In genomic region chr1:192852047-192852446, GRCm38 (mm10) we compare ENCODE assay signal across 8 mouse cellular contexts. TPM values are rescaled to one million over a fixed set of nuclear protein-coding genes. Genes with fewer than 3 reads are reported as not detected.
DNase-seq lines count a peak whose midpoint lies in the region; ATAC-seq lines count a peak whose summit lies in the region.

No protein-coding gene starts in this region.

- no peak for DNase-seq in heart, postnatal 25 days (ENCODE audit: low spot score)
- no peak for DNase-seq in embryonic facial prominence, embryonic 10.5 days (ENCODE audit: low spot score)
- no peak for DNase-seq in forebrain, embryonic 14.5 days (ENCODE audit: low spot score)
- DNase-seq in thymus, postnatal 25 days, result no peak
- no peak for DNase-seq in frontal cortex, adult 2 months (ENCODE audit: extremely low spot score in 1 of 2, low spot score in 1 of 2)
- DNase-seq in gastrocnemius, postnatal 10 days, result no peak

- no peaks in the 10 kb centered on the region for H3K9me3 ChIP-seq in heart, embryonic 14.5 days (ENCODE audit: control insufficient read depth, low read length)
- H3K9me3 ChIP-seq in embryonic facial prominence, embryonic 10.5 days, result no peaks in the 10 kb centered on the region
- H3K9me3 ChIP-seq in forebrain, embryonic 14.5 days (replicated peaks; ENCODE audit: control insufficient read depth, low read length), result no peaks in the 10 kb centered on the region
- no peaks in the 10 kb centered on the region for H3K9me3 ChIP-seq in limb, embryonic 15.5 days

- peaks cover 15 to 18% of the 10 kb centered on the region in 2 experiments for H3K4me1 ChIP-seq in heart, embryonic 14.5 days (ENCODE audit: control insufficient read depth in 2 of 2, insufficient read depth in 2 of 2, low read length in 2 of 2)
- peaks cover 73% of the 10 kb centered on the region for H3K4me1 ChIP-seq in embryonic facial prominence, embryonic 10.5 days
- peaks cover 47% of the 10 kb centered on the region for H3K4me1 ChIP-seq in forebrain, embryonic 14.5 days (ENCODE audit: control insufficient read depth, insufficient read depth, low read length)
- H3K4me1 ChIP-seq in limb, embryonic 15.5 days, result peaks cover 55% of the 10 kb centered on the region

- intact Hi-C loops in heart, postnatal 25 days (cut with DNase I), result loop anchor here (5.0 kb wide), 1 partner anchor 65 kb away; no protein-coding TSS in a partner anchor

- 0 out of 2 replicates have a peak overlapping the region, but pooled peaks have one; percentile 23 for H3K9ac ChIP-seq in heart, embryonic 14.5 days (ENCODE audit: low read length)
- peak overlapping the region; percentile 5; the same call in 1 of the 2 replicates for H3K9ac ChIP-seq in forebrain, embryonic 14.5 days (ENCODE audit: low read length)
- H3K9ac ChIP-seq in limb, embryonic 15.5 days, result no peak overlapping the region

- H3K36me3 ChIP-seq in heart, embryonic 14.5 days (ENCODE audit: control insufficient read depth, insufficient read depth, low read length), result peaks cover 23% of the 10 kb centered on the region
- H3K36me3 ChIP-seq in embryonic facial prominence, embryonic 10.5 days (replicated peaks), result peaks cover 37% of the 10 kb centered on the region
- peaks cover 25% of the 10 kb centered on the region for H3K36me3 ChIP-seq in forebrain, embryonic 14.5 days (ENCODE audit: control insufficient read depth, insufficient read depth, low read length)
- peaks cover 32% of the 10 kb centered on the region for H3K36me3 ChIP-seq in limb, embryonic 15.5 days

- no peak for ATAC-seq in heart, embryonic 14.5 days (ENCODE audit: insufficient number of reproducible peaks, insufficient read depth, low FRiP score, low read depth)
- ATAC-seq in forebrain, embryonic 14.5 days, result no peak
- ATAC-seq in limb, embryonic 15.5 days (ENCODE audit: insufficient number of reproducible peaks, low FRiP score, low TSS enrichment, low read depth), result no peak

- H3K27ac ChIP-seq in heart, embryonic 14.5 days (replicated peaks in 1 of 2; ENCODE audit: control insufficient read depth in 1 of 2, insufficient read depth in 1 of 2, low read depth in 2 of 2, low read length in 2 of 2), result peak overlapping the region; percentile 69 to 78
- peak overlapping the region; percentile 79 for H3K27ac ChIP-seq in embryonic facial prominence, embryonic 10.5 days (replicated peaks)
- H3K27ac ChIP-seq in forebrain, embryonic 14.5 days (ENCODE audit: low read depth, low read length), result peak overlapping the region; percentile 10; the same call in 1 of the 2 replicates
- peak overlapping the region; percentile 99 for H3K27ac ChIP-seq in limb, embryonic 15.5 days

- H3K4me3 ChIP-seq in heart, embryonic 14.5 days (ENCODE audit: control insufficient read depth in 1 of 2, insufficient read depth in 1 of 2, low read depth in 1 of 2, low read length in 2 of 2), result no peak overlapping the region
- H3K4me3 ChIP-seq in embryonic facial prominence, embryonic 10.5 days, result peak overlapping the region; percentile 94
- H3K4me3 ChIP-seq in forebrain, embryonic 14.5 days (ENCODE audit: low read depth, low read length), result no peak overlapping the region
- peak overlapping the region; percentile 92 for H3K4me3 ChIP-seq in limb, embryonic 15.5 days

- H3K4me2 ChIP-seq in heart, embryonic 14.5 days (ENCODE audit: low read length), result peak overlapping the region; percentile 99
- H3K4me2 ChIP-seq in forebrain, embryonic 14.5 days (ENCODE audit: low read length), result peak overlapping the region; percentile 43
- peak overlapping the region; percentile 68 for H3K4me2 ChIP-seq in limb, embryonic 15.5 days

- H3K27me3 ChIP-seq in heart, embryonic 14.5 days (ENCODE audit: control insufficient read depth, insufficient read depth, low read length), result peaks cover 16% of the 10 kb centered on the region; the same call in 1 of the 2 replicates
- peaks cover 83% of the 10 kb centered on the region for H3K27me3 ChIP-seq in embryonic facial prominence, embryonic 10.5 days (replicated peaks; ENCODE audit: low read depth, poor library complexity, severe bottlenecking)
- 0 out of 2 replicates have a peak, but pooled peaks cover 3% of the 10 kb centered on the region for H3K27me3 ChIP-seq in forebrain, embryonic 14.5 days (replicated peaks; ENCODE audit: control insufficient read depth, insufficient read depth, low read length)
- H3K27me3 ChIP-seq in limb, embryonic 15.5 days, result no peaks in the 10 kb centered on the region

RNA-seq across cellular contexts. Expression of gene Sertad4, which starts 3.5 kb away (rescaled TPM):
- 14.8 and 17.0 TPM in 2 replicates for polyA plus RNA-seq in heart, embryonic 14.5 days (2014; fragmentation: Nextera tagmentation; extraction: Ambion mirVana)
- total RNA-seq in heart, postnatal 25 days (2021), result 1 to 10 TPM; 3.9 to 5.7 TPM
- polyA plus RNA-seq in embryonic facial prominence, embryonic 10.5 days (2016; fragmentation: Nextera tagmentation; extraction: Ambion mirVana), result 23.6 and 33.4 TPM in 2 replicates
- polyA plus RNA-seq in forebrain, embryonic 14.5 days (2014; fragmentation: Nextera tagmentation; extraction: Ambion mirVana), result 20.8 and 26.2 TPM in 2 replicates
- 48.2 and 72.5 TPM in 2 replicates for polyA plus RNA-seq in limb, embryonic 15.5 days (2015; fragmentation: Nextera tagmentation; extraction: Ambion mirVana)
- polyA plus RNA-seq in frontal cortex, adult 2 months (2012; rRNA removed), result 19.1 and 23.5 TPM in 2 replicates
- 10 to 100 TPM; 11.4 to 17.5 TPM for total RNA-seq in gastrocnemius, postnatal 10 days (2021)

Comparison
In these comparisons a context has a peak if more than half of its experiments do, and no peak if none do; other contexts are left out.
1. H3K27ac ChIP-seq: peak in every context shown above with its lines; median percentile 99 in limb, embryonic 15.5 days; 79 in embryonic facial prominence, embryonic 10.5 days; 74 in heart, embryonic 14.5 days; 10 in forebrain, embryonic 14.5 days.
2. H3K4me2 ChIP-seq: peak in every context shown above with its lines; median percentile 99 in heart, embryonic 14.5 days; 68 in limb, embryonic 15.5 days; 43 in forebrain, embryonic 14.5 days.
3. H3K4me3 ChIP-seq: peak in embryonic facial prominence, embryonic 10.5 days (single experiment) and limb, embryonic 15.5 days (single experiment); none in heart, embryonic 14.5 days (0 of 2) and forebrain, embryonic 14.5 days (single experiment).